Mouse (Mus musculus): ENCODE data around the gene Rere. TPM values are rescaled to one million over a fixed set of nuclear protein-coding genes. Genes with fewer than 3 reads are reported as not detected.
A peak's percentile ranks its signal among the peaks of the same experiment; 100 is the strongest.

Gene Rere
- polyA plus RNA-seq, 1 experiment from 2014 or later = 30.3 TPM

- no peak overlapping the region for H3K9ac ChIP-seq (ENCODE audit: low read length)
- no peak overlapping the region for H3K4me3 ChIP-seq (ENCODE audit: low read length)
- no peak overlapping the region for H3K4me2 ChIP-seq (ENCODE audit: low read depth, low read length)
- no peaks in the 10 kb centered on the region for H3K27me3 ChIP-seq (ENCODE audit: control insufficient read depth, insufficient read depth, low read depth, low read length)
- H3K27ac ChIP-seq (ENCODE audit: low read length) = no peak overlapping the region
- ATAC-seq (ENCODE audit: low read depth) = no peak
- H3K36me3 ChIP-seq (ENCODE audit: control insufficient read depth, insufficient read depth, low read length) = peaks cover 3% of the 10 kb centered on the region; the same call in 1 of the 2 replicates
- no peaks in the 10 kb centered on the region; the same call in 1 of the 2 replicates for H3K4me1 ChIP-seq (replicated peaks; ENCODE audit: control insufficient read depth, insufficient read depth, low read length)
- H3K9me3 ChIP-seq (ENCODE audit: control insufficient read depth, low read length) = no peaks in the 10 kb centered on the region
- WGBS = 83% methylated on average over 5 of the region's 5 CpGs
Observed at GRCm38 (mm10) chr4:150518826-150519225, 237.4 kb downstream of the Rere start.

GRCm38 (mm10) chr4:150520069-150520468, 238.6 kb downstream of the Rere start:
- H3K9ac ChIP-seq (ENCODE audit: low read length) = no peak overlapping the region
- H3K27me3 ChIP-seq (ENCODE audit: control insufficient read depth, insufficient read depth, low read depth, low read length) = no peaks in the 10 kb centered on the region
- 86% methylated on average over 1 of the region's 1 CpGs for WGBS
- no peak overlapping the region for H3K4me3 ChIP-seq (ENCODE audit: low read length)
- no peak overlapping the region for H3K4me2 ChIP-seq (ENCODE audit: low read depth, low read length)
- no peak for ATAC-seq (ENCODE audit: low read depth)
- H3K9me3 ChIP-seq (ENCODE audit: control insufficient read depth, low read length) = no peaks in the 10 kb centered on the region
- H3K4me1 ChIP-seq (replicated peaks; ENCODE audit: control insufficient read depth, insufficient read depth, low read length) = no peaks in the 10 kb centered on the region; the same call in 1 of the 2 replicates
- H3K36me3 ChIP-seq (ENCODE audit: control insufficient read depth, insufficient read depth, low read length) = peaks cover 3% of the 10 kb centered on the region; the same call in 1 of the 2 replicates
- H3K27ac ChIP-seq (ENCODE audit: low read length) = no peak overlapping the region

GRCm38 (mm10) chr4:150522425-150522824, 241.0 kb downstream of the Rere start:
- no peak for ATAC-seq (ENCODE audit: low read depth)
- H3K4me1 ChIP-seq (replicated peaks; ENCODE audit: control insufficient read depth, insufficient read depth, low read length) = no peaks in the 10 kb centered on the region; the same call in 1 of the 2 replicates
- no peak overlapping the region for H3K4me2 ChIP-seq (ENCODE audit: low read depth, low read length)
- H3K9ac ChIP-seq (ENCODE audit: low read length) = no peak overlapping the region
- H3K27me3 ChIP-seq (ENCODE audit: control insufficient read depth, insufficient read depth, low read depth, low read length) = no peaks in the 10 kb centered on the region
- no peak overlapping the region for H3K4me3 ChIP-seq (ENCODE audit: low read length)
- H3K27ac ChIP-seq (ENCODE audit: low read length) = no peak overlapping the region
- 58% methylated on average over 5 of the region's 5 CpGs for WGBS
- peaks cover 5% of the 10 kb centered on the region; the same call in 1 of the 2 replicates for H3K36me3 ChIP-seq (ENCODE audit: control insufficient read depth, insufficient read depth, low read length)
- no peaks in the 10 kb centered on the region for H3K9me3 ChIP-seq (ENCODE audit: control insufficient read depth, low read length)

GRCm38 (mm10) chr4:150523351-150523750, 241.9 kb downstream of the Rere start:
- no peak overlapping the region for H3K27ac ChIP-seq (ENCODE audit: low read length)
- H3K36me3 ChIP-seq (ENCODE audit: control insufficient read depth, insufficient read depth, low read length) = peaks cover 5% of the 10 kb centered on the region; the same call in 1 of the 2 replicates
- no peak overlapping the region for H3K4me3 ChIP-seq (ENCODE audit: low read length)
- no peaks in the 10 kb centered on the region for H3K9me3 ChIP-seq (ENCODE audit: control insufficient read depth, low read length)
- H3K4me1 ChIP-seq (replicated peaks; ENCODE audit: control insufficient read depth, insufficient read depth, low read length) = no peaks in the 10 kb centered on the region
- H3K4me2 ChIP-seq (ENCODE audit: low read depth, low read length) = no peak overlapping the region
- ATAC-seq (ENCODE audit: low read depth) = no peak
- no peaks in the 10 kb centered on the region for H3K27me3 ChIP-seq (ENCODE audit: control insufficient read depth, insufficient read depth, low read depth, low read length)
- no peak overlapping the region for H3K9ac ChIP-seq (ENCODE audit: low read length)

DNA sequence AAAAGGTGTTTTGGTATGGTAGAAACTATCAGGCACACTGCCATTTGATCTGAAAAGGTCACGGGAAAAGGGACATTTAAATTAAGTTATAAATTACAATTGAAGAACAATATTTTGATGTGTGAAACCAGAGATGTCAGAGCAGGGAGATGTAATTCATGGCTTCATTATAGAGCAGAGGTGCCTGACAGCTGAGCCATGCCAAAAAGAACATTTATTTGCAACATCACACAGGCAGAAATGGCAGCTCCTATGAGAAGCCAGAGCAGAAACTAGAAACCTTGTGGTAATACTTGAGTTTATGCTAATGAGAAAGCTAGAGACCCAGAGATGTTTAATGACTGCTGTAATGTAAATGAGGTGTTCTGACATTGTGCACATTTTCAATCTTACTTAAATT, 244.8 kb downstream of the Rere start:
- no peak for ATAC-seq (ENCODE audit: low read depth)
- Histone ChIP-seq H3K36me3 (ENCODE audit: control insufficient read depth, insufficient read depth, low read length) (peaks cover 5% of the 10 kb centered on the region; the same call in 1 of the 2 replicates), H3K9ac (ENCODE audit: low read length) (no peak overlapping the region), H3K4me2 (ENCODE audit: low read depth, low read length) (no peak overlapping the region), H3K9me3 (ENCODE audit: control insufficient read depth, low read length) (no peaks in the 10 kb centered on the region), H3K4me1 (replicated peaks; ENCODE audit: control insufficient read depth, insufficient read depth, low read length) (no peaks in the 10 kb centered on the region), H3K27ac (ENCODE audit: low read length) (no peak overlapping the region), H3K4me3 (ENCODE audit: low read length) (no peak overlapping the region), H3K27me3 (ENCODE audit: control insufficient read depth, insufficient read depth, low read depth, low read length) (no peaks in the 10 kb centered on the region)
- 55% methylated on average over 1 of the region's 1 CpGs for WGBS

GRCm38 (mm10) chr4:150528426-150528825, 247.0 kb downstream of the Rere start:
- Histone ChIP-seq H3K4me1 (replicated peaks; ENCODE audit: control insufficient read depth, insufficient read depth, low read length) (no peaks in the 10 kb centered on the region), H3K9me3 (ENCODE audit: control insufficient read depth, low read length) (no peaks in the 10 kb centered on the region), H3K36me3 (ENCODE audit: control insufficient read depth, insufficient read depth, low read length) (peaks cover 5% of the 10 kb centered on the region; the same call in 1 of the 2 replicates), H3K9ac (ENCODE audit: low read length) (no peak overlapping the region), H3K4me3 (ENCODE audit: low read length) (no peak overlapping the region), H3K27me3 (ENCODE audit: control insufficient read depth, insufficient read depth, low read depth, low read length) (no peaks in the 10 kb centered on the region), H3K4me2 (ENCODE audit: low read depth, low read length) (no peak overlapping the region), H3K27ac (ENCODE audit: low read length) (no peak overlapping the region)
- WGBS = 89% methylated on average over 1 of the region's 1 CpGs
- ATAC-seq (ENCODE audit: low read depth) = no peak

DNA sequence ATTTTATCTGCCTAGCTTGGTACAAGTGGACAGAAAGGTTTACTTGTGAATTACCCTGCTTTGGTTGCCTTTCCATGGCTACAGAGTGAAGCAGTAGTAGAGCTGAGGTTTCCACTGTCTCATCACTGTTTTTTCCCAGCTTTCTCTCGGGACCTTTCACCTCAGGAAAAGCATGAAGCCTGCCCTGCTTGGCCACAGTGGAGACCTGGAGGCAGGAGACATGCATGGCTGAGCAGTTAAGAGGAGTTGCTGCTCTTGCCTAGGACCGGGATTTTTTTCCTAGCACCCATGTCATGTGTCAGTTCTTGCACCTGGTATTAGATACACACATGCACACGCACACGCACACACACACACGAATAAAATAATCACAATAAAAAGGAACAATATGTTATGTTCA, 247.4 kb downstream of the Rere start:
- 86% methylated on average over 5 of the region's 5 CpGs for WGBS
- ATAC-seq (ENCODE audit: low read depth) = no peak

GRCm38 (mm10) chr4:150531869-150532268, 250.4 kb downstream of the Rere start:
- Histone ChIP-seq H3K4me3 (ENCODE audit: low read length) (no peak overlapping the region), H3K4me2 (ENCODE audit: low read depth, low read length) (no peak overlapping the region), H3K27me3 (ENCODE audit: control insufficient read depth, insufficient read depth, low read depth, low read length) (no peaks in the 10 kb centered on the region), H3K9ac (ENCODE audit: low read length) (no peak overlapping the region), H3K27ac (ENCODE audit: low read length) (no peak overlapping the region), H3K9me3 (ENCODE audit: control insufficient read depth, low read length) (no peaks in the 10 kb centered on the region), H3K4me1 (replicated peaks; ENCODE audit: control insufficient read depth, insufficient read depth, low read length) (peaks cover 6% of the 10 kb centered on the region), H3K36me3 (ENCODE audit: control insufficient read depth, insufficient read depth, low read length) (no peaks in the 10 kb centered on the region; the same call in 1 of the 2 replicates)
- ATAC-seq (ENCODE audit: low read depth) = no peak
- WGBS = 67% methylated on average over 7 of the region's 7 CpGs

More for the DNA sequence above, 247.4 kb downstream of the Rere start:
- Histone ChIP-seq H3K9me3 (ENCODE audit: control insufficient read depth, low read length) (no peaks in the 10 kb centered on the region), H3K36me3 (ENCODE audit: control insufficient read depth, insufficient read depth, low read length) (peaks cover 2% of the 10 kb centered on the region; the same call in 1 of the 2 replicates), H3K4me2 (ENCODE audit: low read depth, low read length) (no peak overlapping the region), H3K9ac (ENCODE audit: low read length) (no peak overlapping the region), H3K4me1 (replicated peaks; ENCODE audit: control insufficient read depth, insufficient read depth, low read length) (no peaks in the 10 kb centered on the region), H3K27me3 (ENCODE audit: control insufficient read depth, insufficient read depth, low read depth, low read length) (no peaks in the 10 kb centered on the region), H3K27ac (ENCODE audit: low read length) (no peak overlapping the region), H3K4me3 (ENCODE audit: low read length) (no peak overlapping the region)

DNA sequence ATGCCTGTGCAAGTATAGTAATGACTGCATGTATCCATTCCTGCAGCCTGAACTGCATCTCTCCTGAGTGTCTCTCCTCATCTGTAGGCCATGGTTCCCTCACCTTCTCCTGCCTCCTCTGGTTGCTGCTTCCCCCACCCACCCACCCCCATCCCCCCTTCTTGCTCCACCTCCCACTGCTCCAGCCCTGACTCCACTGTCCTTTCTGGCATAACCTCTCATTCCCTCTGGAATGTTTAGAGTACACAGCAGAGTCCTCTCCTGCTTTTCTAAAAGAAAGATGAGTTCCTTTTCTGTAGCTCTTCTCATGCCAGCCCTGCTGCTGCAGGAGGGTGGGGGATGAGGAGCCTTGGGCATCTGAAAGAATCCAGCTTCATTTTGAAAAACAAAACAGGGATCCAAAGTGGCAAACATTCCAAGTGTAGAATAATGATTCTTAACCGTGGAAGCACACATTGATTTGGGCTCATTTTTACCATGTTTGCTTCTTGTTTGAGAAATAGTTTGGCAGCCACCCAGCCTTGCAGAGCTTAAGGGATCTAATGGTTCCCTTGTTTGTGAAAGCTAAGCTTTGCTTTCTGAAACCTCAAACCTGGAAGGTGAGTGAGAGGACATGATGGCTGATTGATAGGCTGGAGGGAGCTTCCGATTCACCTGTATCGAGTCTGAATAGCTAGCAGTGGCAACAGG, 255.5 kb downstream of the Rere start:
- Histone ChIP-seq H3K4me3 (ENCODE audit: low read length) (no peak overlapping the region), H3K36me3 (ENCODE audit: control insufficient read depth, insufficient read depth, low read length) (peaks cover 8% of the 10 kb centered on the region), H3K9me3 (ENCODE audit: control insufficient read depth, low read length) (no peaks in the 10 kb centered on the region), H3K27ac (ENCODE audit: low read length) (peak overlapping the region; percentile 72), H3K27me3 (ENCODE audit: control insufficient read depth, insufficient read depth, low read depth, low read length) (no peaks in the 10 kb centered on the region), H3K4me2 (ENCODE audit: low read depth, low read length) (no peak overlapping the region), H3K4me1 (replicated peaks; ENCODE audit: control insufficient read depth, insufficient read depth, low read length) (peaks cover 12% of the 10 kb centered on the region), H3K9ac (ENCODE audit: low read length) (no peak overlapping the region)
- WGBS = 59% methylated on average over 3 of the region's 3 CpGs
- peak; percentile 51; the same call in 1 of the 2 replicates for ATAC-seq (ENCODE audit: low read depth)

Data from lung, embryonic 16.5 days (tissue).